Mouse (Mus musculus): ENCODE data around the gene Etv3.
"Not testable (repeated sequence)": the region's sequence is repeated elsewhere in the genome, so short reads cannot be mapped to it uniquely, and the experiment has no call there.

Etv3 gene

DNA sequence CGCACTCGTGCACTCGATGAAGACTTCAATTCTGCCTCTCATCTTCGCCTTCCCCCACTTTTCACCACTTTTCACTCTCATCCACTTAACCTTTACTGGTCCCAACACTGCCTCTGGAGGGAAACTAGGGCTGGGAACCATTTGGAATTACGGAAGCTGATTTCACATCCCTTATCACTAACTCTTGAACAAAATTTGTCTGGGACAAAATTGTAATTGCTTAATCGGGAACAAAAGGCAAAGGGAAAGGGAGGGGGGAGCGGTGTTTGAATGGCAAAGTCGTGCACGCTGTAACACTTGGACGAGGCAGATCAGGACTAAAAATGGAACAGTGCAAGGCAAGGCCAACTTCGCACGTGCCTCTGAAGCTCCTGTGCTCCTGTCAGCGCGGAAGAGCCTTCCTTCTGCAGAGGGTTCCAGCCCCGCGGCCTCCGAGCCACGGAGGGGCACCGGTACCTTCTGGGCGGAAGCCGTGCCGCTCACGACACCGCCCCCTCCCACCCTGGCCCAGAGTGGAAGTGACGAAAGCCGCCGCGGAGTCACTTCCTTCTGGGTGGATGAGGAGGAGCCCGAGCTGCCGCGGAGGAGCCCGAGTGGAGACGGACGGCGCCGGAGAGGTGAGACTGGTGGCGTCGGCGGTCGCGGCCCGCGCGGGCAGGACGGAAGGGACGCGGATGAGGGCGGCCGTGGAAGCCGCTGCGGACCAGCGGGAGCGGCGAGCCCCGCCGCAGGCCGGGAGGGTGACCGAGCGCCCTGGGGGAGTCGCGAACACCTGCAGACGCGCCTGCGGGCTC is at the start of gene Etv3:
Gene Etv3, plus strand, starts transcription at position 365 of the 794 bp plus-strand sequence.
- peak; percentile 76 for DNase-seq (ENCODE audit: low read depth, low spot score)

DNA sequence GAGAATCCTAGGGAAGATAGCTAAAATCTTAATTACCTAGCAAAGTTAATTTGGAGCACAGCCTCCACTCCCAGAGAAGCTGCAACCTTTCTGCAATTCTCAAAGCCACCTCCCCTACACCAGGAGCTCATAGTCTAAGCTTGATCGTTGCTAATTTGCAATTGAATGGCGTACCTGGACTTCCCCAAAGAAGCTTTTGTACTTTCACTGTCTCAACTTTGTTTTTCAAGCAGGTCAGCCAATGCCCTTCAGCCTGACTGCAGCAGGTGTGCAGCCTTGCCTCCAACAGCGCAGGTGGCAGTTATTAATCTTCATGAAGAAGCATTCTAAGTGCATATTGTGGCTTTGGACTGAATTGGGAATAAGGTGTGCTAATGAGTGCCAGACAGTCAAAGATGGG is 47.3 kb upstream of the Etv3 start:
- DNase-seq (ENCODE audit: low read depth, low spot score), result not testable (repeated sequence)

DNA sequence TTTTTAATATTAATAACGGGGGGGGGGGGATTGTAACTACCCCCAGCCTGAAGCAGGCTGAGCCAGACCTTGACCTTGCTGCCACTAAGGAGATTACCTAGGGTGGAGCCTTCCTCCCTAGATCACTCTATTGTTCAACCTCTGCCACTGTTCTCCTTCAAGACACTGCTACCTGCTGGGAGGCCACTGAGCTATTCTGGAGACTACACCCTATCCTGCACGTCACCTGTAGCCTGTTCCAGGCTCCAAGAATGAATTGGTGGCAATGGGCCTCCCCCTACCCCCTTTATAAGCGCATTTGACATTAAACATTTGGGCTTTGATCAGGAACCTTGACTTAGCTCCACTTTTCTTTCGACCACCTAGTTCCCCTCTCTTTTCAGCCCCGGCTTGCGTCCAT is 46.6 kb upstream of the Etv3 start:
- DNase-seq (ENCODE audit: low read depth, low spot score), result not testable (repeated sequence)

DNA sequence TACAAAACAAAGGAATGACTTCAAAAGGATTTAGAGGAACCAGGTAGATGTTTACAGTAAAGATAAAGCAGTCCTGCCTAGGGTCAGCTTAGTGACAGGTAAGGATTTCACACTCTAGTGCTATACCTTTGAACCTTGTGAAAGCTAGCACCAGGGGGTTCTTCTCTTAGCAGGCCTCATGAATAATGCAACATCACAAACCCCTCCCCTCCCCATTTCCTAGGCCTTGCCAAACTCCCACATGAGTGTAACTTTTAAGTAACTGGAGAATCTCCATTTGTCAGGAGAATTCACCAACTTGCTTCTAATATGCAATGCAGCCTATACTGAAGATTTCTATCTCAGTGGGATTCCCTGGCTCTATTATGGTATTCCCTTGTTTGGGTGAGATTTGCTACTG is 46.0 kb upstream of the Etv3 start:
- DNase-seq (ENCODE audit: low read depth, low spot score), result not testable (repeated sequence)

DNA sequence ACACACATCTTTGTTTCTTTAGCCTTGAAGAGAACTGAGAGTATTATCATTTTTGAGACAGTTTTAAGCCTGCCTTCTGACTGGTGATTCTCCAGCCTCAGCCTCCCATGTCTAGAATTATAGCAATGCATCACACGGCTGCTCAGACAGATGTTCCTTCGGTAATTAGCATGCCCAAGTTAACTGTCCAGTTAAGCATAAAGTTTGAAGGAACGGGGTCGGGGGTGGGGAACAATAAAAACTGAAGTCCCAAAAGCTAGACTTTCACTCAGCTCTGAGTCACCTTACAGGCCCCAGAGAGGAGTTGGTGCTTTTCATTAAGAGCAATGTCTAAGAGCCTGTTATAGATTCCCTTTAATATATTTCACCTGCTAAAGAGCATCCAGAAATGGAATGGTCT is 37.8 kb upstream of the Etv3 start:
- no peak for DNase-seq (ENCODE audit: low read depth, low spot score)

DNA sequence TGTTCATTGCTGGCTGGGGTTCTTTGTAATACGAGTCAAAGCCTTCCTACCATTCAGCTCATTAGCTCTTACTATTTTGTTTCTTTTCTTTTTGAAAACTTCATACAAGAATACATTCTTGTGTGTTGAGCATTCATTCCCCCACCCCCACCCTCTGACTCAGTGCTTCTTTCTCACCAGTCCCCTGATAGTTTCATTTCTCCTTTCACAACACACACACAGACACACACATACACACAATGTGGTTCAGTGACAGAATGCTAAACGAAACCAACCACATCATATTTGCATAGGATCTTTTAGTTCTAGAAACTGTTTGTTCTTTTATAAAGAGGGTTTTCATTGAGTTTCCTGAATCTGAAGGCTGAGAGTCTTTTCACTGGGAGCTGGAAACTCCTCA is 37.3 kb upstream of the Etv3 start:
- DNase-seq (ENCODE audit: low read depth, low spot score), result no peak

DNA sequence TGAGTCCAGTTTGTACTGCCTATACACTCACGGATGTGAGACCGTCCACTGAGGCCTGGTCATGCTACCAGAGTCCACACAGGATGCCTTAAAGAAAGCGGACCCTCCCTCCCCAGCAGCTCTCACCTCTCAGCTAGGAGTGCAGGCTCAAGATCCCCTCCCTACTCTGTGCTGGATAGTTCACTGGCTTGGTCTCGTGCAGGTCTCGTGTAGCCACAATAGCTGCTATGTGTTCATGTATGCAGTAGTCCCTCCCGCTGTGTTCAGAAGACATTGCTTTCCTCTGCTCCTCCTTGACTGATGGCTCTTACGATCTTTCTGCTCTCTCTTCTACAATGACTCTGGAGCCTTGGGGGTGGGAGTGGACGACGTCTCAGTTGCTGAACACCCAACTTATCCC is 26.9 kb upstream of the Etv3 start:
- DNase-seq (ENCODE audit: low read depth, low spot score), result no peak

DNA sequence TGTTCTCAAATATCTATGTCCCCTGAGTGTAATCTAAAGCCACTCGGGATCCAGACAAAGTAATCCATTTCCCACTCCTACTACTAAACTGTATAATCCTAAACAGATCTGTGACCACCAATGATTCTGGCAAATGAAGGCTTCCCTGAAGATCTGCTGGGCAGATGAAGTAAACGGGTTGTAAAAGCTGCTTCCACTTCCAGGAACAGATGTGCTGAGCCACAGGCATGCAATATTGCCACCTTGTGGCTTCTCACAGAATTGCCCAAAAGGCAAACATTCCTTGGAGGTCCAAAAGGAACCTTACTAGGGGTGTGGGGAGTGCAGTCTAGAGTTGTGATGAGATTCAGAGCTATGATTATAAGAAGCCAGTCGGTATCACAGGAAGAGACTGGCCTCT is 26.1 kb upstream of the Etv3 start:
- peak; percentile 40 for DNase-seq (ENCODE audit: low read depth, low spot score)

DNA sequence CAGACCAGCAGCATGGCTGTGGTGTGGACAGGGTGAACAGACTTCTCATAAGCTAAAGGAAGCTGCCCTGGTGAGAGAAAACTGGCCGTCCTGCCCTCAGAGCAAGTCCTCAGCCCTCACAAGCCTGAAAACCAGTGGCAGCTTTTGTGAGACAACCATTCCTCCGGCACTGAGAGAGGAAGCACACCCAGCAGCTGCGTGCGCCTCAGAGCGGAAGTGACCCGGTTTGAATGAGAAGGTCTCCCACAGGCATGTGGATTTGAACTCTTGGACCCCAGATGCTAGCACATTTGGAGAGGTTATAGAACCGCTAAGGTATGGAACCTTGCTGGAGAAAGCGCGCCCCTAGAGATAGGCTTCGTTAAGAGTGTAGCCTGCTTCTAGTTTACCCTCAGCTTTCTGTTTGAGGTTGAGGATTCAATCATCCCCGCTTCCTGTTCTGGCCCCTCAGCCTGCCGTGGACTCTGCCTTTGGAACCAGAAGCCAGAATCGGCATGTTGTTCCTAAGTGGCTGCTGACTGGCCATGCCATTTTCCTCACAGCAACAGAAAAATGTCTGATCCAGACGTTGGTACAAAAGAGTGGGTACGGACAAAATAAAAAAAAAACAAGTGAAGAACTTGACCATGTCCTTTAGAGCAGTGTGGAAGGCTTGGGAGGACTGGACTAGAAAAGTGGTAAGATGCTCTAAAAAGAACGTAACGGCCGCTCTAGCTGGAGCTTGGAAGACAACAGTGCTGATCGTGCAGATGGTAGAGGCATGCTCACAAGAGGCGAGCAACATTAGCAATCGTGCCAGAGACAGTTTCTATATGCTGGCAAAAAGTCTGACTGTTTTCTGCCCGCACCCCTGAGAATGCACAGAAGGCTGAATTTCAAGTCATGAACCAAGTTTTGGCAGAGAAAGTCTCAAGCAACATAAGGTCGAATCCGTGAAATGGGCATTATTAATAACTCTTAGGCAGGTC is 24.8 kb upstream of the Etv3 start:
- no peak for DNase-seq (ENCODE audit: low read depth, low spot score)

DNA sequence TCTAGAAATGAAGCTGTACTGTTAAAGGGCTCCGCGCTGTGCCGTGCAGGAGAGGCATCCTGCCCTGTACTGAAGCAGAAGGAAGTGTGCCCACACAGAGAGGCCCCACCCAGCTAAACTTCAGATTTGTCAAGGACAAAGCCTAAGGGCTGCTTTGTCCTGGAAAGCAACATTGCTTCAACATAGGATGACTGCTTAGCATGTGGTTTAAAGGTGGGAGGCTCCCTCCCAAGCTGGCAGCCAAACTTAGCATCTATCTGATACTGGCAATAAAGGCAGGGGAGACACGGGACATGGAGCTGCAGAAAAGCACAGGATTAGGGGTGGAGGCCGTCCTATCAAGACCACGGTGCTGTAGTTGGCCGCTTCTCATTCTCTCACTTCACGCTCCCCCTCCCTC is 24.1 kb upstream of the Etv3 start:
- no peak for DNase-seq (ENCODE audit: low read depth, low spot score)

DNA sequence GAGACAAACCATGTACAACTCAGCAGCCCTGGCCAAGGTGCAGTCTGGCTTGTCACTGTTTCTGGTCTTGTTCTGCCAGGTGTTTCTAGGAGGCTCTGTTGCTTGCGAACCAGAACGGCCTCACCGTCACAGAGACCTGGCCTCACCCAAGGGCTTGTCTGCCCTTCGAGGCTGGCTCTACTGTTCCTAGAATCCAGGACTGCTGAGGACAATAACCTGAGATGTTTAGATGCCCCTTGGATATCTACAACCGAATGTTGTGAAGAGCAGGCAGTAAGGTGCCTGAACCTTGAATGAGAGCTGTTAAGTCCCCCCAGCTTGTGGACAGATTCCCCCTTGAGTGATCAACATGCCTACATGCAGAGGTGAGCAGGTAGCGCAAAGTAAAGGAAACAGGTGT is 22.4 kb upstream of the Etv3 start:
- DNase-seq (ENCODE audit: low read depth, low spot score), result no peak

DNA sequence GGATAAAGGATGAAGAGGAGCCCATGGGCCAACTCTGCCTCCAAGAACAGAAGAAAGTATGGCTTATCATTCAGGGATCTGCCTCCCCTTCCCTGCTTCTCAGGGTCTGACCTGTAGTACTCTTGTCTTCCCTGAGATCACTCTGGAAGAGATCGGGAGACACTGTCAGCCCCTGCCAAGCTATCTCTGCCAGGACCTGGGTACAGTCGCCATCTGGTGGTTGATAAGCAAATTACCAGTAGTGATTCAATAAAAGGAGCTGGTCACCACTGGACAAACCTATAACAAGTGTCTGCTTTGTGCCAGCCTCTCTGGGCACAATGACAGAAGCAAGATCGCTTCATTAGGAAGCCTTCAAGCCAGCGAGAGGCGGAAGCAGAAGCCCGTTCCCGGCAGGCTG is 20.9 kb upstream of the Etv3 start:
- DNase-seq (ENCODE audit: low read depth, low spot score), result no peak

DNA sequence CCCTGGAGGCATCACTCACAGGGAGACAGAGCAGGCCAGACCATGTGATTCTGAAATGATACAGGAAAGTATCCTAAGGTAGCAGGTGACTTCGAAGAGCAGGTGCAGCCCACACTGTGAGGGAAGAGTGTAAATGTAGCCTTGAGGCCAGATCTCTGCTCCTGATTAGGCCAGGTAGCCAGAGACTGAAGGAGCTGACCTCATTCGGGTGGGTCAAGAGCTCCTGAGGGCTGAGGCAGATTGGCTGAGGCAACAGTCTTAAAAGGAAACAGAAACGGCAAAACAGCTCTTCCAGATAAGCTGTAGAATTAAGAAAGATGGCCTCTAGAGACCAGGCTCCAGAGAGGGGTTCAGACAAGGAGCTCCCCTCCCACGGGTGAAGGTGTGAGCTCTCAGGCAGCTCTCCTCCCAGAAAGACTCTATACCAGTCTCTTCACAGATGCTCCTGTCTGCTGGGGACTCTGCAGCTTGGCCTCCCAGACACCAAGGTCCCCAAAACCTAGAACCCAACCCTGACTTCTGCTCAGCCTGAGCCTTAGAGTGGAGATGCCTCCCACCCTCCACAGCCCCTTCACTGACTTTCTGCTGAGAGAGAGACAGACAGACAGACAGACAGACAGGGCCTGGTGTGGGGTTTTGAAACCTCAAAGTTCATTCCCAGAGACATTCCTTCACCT is 20.3 kb upstream of the Etv3 start:
- DNase-seq (ENCODE audit: low read depth, low spot score), result no peak

DNA sequence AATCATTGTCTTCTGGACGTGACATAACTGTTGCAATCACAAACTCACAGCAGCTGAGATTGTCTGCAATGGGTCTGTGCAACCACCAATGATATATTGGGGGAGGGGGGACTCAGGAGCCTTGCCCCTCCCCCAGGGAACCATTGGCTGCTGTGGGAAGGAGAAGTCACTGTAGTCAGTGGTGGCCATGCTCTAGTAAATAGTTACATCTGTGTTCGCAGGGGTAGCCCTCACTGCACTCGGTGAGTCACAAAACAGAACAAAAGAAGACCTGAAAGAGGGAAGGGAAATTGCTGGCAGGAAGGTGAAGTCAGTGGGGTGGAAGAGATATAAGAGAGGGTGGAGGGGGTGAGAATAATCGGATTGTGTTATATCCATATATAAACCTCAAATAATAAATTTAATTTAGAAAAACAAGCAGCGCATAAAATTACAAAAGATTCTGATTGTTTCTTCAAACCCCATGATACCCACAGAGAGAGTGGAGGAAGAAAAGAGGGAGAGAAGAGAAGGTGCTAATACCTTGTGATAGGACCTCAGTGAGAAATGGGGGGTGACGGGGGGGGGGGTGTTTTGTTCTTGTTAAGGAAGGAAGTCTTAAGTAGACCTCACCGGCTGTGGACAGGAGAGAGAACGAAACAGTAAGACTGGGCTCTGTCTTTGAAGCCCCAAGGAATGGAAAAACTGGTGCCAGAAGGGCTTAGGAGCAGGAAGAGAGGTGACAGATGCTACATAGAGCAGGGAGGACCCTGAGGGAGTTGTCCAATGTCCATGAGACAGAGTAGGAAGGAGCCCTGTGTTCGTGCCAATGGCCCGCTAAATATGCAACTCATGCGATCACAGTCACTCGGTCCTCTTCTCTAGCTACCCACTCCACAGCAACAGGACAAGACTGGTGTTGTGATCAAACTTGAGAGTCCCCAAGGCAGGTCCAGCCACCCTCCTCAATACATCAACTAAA is 18.5 kb upstream of the Etv3 start:
- no peak for DNase-seq (ENCODE audit: low read depth, low spot score)

DNA sequence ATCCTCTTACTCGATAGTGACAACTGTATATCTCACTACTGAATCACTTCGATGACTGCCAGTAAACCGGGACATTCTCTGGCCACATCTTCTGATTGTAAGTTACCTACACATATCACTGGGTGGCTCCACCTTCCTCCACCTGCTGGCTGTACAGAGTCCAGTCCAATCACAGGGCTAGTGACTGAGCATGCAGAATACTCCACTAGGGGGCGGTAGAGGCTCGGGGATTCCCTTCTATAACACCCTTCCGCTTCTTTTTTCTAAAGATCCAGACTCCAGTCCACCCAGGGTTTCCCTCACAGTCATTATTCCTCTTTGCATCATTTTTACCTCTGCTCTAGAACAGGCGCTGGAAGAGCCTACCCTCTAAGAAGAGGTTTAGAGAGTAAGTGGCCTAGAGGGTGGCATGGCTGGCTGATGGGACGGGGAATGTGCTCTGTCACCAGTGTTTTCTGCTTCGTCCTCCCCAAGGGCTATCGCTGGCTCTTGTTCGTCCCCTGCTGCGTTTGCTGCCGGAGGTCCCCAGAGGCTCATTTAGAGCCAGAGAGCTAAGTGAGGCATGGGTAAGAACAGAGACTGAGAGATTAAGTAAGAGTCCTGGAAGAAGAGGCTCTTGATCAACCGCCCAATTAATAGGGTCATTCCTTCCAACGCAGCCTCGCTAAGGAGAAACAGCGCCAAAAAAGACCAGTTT is 16.9 kb upstream of the Etv3 start:
- DNase-seq (ENCODE audit: low read depth, low spot score), result peak; percentile 64

DNA sequence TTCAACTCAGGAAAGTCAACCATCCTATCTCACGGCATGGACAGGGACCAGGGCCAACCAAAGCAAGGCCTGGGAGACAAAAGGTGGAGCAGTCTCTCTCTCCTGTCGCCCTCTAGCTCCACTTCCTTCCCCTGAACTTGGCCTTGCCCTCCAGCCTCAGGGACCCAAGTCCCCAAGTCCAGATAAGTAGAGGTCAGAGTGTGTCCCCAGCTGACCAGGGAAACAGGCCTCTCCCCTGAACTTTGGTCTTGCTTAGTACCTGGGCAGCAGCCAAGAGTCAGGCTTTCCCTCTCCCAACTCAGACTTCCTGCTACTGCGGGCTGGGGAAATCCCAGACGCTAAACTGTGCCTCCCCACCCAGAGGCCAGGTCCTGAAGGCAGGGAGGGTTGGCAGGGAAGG is 16.1 kb upstream of the Etv3 start:
- DNase-seq (ENCODE audit: low read depth, low spot score), result no peak

DNA sequence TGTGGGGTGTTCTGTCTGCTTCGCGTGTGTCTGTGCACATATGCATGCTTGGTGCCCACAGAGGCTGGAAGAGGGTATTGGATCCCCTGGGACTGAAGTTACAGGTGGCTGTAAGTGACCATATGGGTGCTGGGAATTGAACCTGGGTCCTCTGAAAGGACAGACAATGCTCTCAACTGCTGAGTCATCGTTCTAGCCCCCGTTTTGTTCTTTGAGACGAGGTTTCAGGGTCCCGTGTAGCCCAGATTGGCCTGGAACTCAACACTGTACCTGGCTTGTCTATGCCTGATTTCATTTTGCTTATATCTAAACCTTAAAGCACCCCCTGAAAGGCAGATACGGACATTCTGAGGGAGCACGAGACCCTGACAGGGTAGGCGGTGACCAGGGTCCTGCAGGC is 14.4 kb upstream of the Etv3 start:
- no peak for DNase-seq (ENCODE audit: low read depth, low spot score)

DNA sequence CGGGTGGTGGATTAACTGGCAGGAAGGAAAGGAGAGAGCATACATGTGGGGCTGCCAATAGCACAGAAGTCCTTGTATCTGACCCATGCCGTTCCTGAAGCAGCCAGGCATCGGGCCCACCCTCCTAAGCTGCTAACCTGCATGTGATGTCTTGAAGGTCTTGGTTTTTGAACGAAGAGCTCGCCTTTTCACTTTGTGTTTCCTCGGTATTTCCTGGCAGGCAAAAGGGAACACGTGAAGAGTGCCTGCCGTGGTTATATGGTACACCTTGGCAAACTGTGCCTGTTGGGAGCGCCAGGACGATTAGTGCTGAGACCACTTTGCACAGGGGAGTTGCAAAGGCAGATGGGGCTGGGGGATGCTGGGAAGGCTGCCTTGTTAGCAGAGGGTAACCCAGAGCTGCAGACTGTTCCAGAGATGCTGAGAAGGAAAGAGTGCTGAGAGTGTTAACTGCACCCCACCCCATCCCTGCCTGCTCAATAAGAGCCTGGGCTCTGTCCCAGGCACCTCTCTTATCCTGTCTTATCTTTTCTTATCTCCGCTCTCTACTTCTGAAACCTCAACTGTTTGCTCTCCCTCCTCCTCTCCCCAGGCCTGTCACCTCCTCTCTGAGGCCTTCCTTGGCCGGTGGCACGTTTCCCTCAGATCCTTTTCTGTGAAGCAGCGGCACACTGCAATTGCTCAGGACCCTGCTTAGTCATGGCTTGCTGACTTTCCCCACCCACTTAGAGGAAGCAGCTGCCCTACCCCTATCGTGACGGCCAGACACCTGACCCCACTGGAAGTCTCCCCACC is 13.0 kb upstream of the Etv3 start:
- DNase-seq (ENCODE audit: low read depth, low spot score), result no peak

DNA sequence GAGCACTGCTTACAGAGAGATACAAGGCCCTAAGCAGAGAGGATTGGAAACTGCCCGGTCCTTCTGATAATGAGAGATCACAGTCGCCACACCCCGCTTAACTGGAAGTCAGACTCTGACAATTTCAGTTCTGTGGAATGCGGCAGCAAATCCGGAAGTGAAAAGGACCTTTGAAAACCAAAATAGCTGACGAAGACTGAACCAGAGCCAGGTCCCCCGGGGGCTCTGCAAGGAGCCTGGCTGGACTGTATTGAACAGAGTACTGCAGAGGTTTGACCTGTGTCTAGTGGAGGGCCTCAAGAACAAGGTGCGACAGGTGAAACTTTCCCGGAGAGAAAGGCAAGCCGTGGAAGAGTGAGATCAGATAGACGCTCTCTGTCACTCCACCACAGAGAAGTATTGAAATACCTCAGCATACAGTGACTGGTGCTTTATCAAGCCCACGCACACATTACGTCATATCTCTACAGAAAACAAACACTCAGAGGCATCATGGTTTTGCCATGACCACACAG is 9.6 kb upstream of the Etv3 start:
- no peak for DNase-seq (ENCODE audit: low read depth, low spot score)
